Mouse (Mus musculus): ENCODE results near the gene Tlx1. TPM values are rescaled to one million over a fixed set of nuclear protein-coding genes. Genes with fewer than 3 reads are reported as not detected.
A peak's percentile ranks its signal among the peaks of the same experiment; 100 is the strongest.

The Tlx1 gene
- total RNA-seq, 1 experiment: 0.36 TPM

GRCm38 (mm10) chr19:45142531-45142930 lies 7.9 kb upstream of the Tlx1 start:
- Histone ChIP-seq H3K36me3 (ENCODE audit: control insufficient read depth, insufficient read depth, low read length, poor library complexity, severe bottlenecking) (no peaks in the 10 kb centered on the region), H3K9me3 (ENCODE audit: control insufficient read depth, insufficient read depth, low read depth, low read length) (no peaks in the 10 kb centered on the region), H3K4me1 (ENCODE audit: control insufficient read depth in 2 of 2, insufficient read depth in 2 of 2, low read length in 2 of 2, poor library complexity in 1 of 2) (peaks cover 3 to 8% of the 10 kb centered on the region in 2 experiments; a peak in 2 of 4 replicates), H3K27ac (ENCODE audit: insufficient read depth, low read depth, low read length, poor library complexity, severe bottlenecking) (no peak overlapping the region), H3K4me3 (ENCODE audit: insufficient read depth in 1 of 2, low read depth in 1 of 2, low read length in 2 of 2, poor library complexity in 1 of 2, severe bottlenecking in 1 of 2) (no peak overlapping the region), H3K9ac (ENCODE audit: insufficient read depth, low read depth, low read length, poor library complexity, severe bottlenecking) (no peak overlapping the region)
- in situ Hi-C loops (cut with MboI; ENCODE audit: low sequenced_read_pairs in 2 of 2, unreplicated experiment in 2 of 2): no loop called here
- TF ChIP-seq ZC3H11A (IDR thresholded peaks at IDR 0.05; ENCODE audit: borderline replicate concordance, low read depth, low read length): no peak
- TF ChIP-seq HCFC1 (IDR thresholded peaks at IDR 0.05; ENCODE audit: borderline replicate concordance, insufficient read depth, low read length): no peak
- TF ChIP-seq CHD2 (IDR thresholded peaks at IDR 0.05; ENCODE audit: low read depth, low read length): no peak
- no peak for TF ChIP-seq MAFK (IDR thresholded peaks at IDR 0.05; ENCODE audit: insufficient read depth, low read depth, low read length)
- no peak for TF ChIP-seq ZNF384 (IDR thresholded peaks at IDR 0.05; ENCODE audit: low read depth, low read length)
- no peak for DNase-seq (ENCODE audit: low read depth, low spot score)

- in situ Hi-C loops (cut with MboI; ENCODE audit: low sequenced_read_pairs in 2 of 2, unreplicated experiment in 2 of 2): no loop called here
- H3K9ac ChIP-seq (ENCODE audit: insufficient read depth, low read depth, low read length, poor library complexity, severe bottlenecking): peak overlapping the region; percentile 36
- H3K9me3 ChIP-seq (ENCODE audit: control insufficient read depth, insufficient read depth, low read depth, low read length): no peaks in the 10 kb centered on the region
Observed at GRCm38 (mm10) chr19:45143214-45143895, 7.1 kb upstream of the Tlx1 start.

GRCm38 (mm10) chr19:45147071-45147470 lies 3.4 kb upstream of the Tlx1 start:
- in situ Hi-C loops (cut with MboI; ENCODE audit: low sequenced_read_pairs in 2 of 2, unreplicated experiment in 2 of 2): no loop called here
- DNase-seq (ENCODE audit: low read depth, low spot score): no peak
- no peak for TF ChIP-seq MAFK (IDR thresholded peaks at IDR 0.05; ENCODE audit: insufficient read depth, low read depth, low read length)
- no peak for TF ChIP-seq CHD2 (IDR thresholded peaks at IDR 0.05; ENCODE audit: low read depth, low read length)
- TF ChIP-seq ZC3H11A (IDR thresholded peaks at IDR 0.05; ENCODE audit: borderline replicate concordance, low read depth, low read length): no peak
- TF ChIP-seq ZNF384 (IDR thresholded peaks at IDR 0.05; ENCODE audit: low read depth, low read length): no peak
- TF ChIP-seq HCFC1 (IDR thresholded peaks at IDR 0.05; ENCODE audit: borderline replicate concordance, insufficient read depth, low read length): no peak
- H3K4me1 ChIP-seq (ENCODE audit: control insufficient read depth in 2 of 2, insufficient read depth in 2 of 2, low read length in 2 of 2, poor library complexity in 1 of 2): peaks cover 0 to 8% of the 10 kb centered on the region in 2 experiments; a peak in 2 of 4 replicates
- H3K4me3 ChIP-seq (ENCODE audit: insufficient read depth in 1 of 2, low read depth in 1 of 2, low read length in 2 of 2, poor library complexity in 1 of 2, severe bottlenecking in 1 of 2): no peak overlapping the region
- H3K9me3 ChIP-seq (ENCODE audit: control insufficient read depth, insufficient read depth, low read depth, low read length): no peaks in the 10 kb centered on the region
- no peak overlapping the region for H3K9ac ChIP-seq (ENCODE audit: insufficient read depth, low read depth, low read length, poor library complexity, severe bottlenecking)
- no peak overlapping the region for H3K27ac ChIP-seq (ENCODE audit: insufficient read depth, low read depth, low read length, poor library complexity, severe bottlenecking)
- no peaks in the 10 kb centered on the region for H3K36me3 ChIP-seq (ENCODE audit: control insufficient read depth, insufficient read depth, low read length, poor library complexity, severe bottlenecking)

More at GRCm38 (mm10) chr19:45143214-45143895, 7.1 kb upstream of the Tlx1 start:
- Histone ChIP-seq H3K4me1 (ENCODE audit: control insufficient read depth in 2 of 2, insufficient read depth in 2 of 2, low read length in 2 of 2, poor library complexity in 1 of 2) (peaks cover 3 to 8% of the 10 kb centered on the region in 2 experiments; a peak in 2 of 4 replicates), H3K36me3 (ENCODE audit: control insufficient read depth, insufficient read depth, low read length, poor library complexity, severe bottlenecking) (no peaks in the 10 kb centered on the region), H3K4me3 (ENCODE audit: insufficient read depth in 1 of 2, low read depth in 1 of 2, low read length in 2 of 2, poor library complexity in 1 of 2, severe bottlenecking in 1 of 2) (peak overlapping the region; percentile 58 to 59), H3K27ac (ENCODE audit: insufficient read depth, low read depth, low read length, poor library complexity, severe bottlenecking) (no peak overlapping the region)
- DNase-seq (ENCODE audit: low read depth, low spot score): peak; percentile 75
- no peak for TF ChIP-seq ZC3H11A (IDR thresholded peaks at IDR 0.05; ENCODE audit: borderline replicate concordance, low read depth, low read length)
- no peak for TF ChIP-seq ZNF384 (IDR thresholded peaks at IDR 0.05; ENCODE audit: low read depth, low read length)
- no peak for TF ChIP-seq CHD2 (IDR thresholded peaks at IDR 0.05; ENCODE audit: low read depth, low read length)
- TF ChIP-seq HCFC1 (IDR thresholded peaks at IDR 0.05; ENCODE audit: borderline replicate concordance, insufficient read depth, low read length): no peak
- no peak for TF ChIP-seq MAFK (IDR thresholded peaks at IDR 0.05; ENCODE audit: insufficient read depth, low read depth, low read length)

- TF ChIP-seq ZC3H11A (IDR thresholded peaks at IDR 0.05; ENCODE audit: borderline replicate concordance, low read depth, low read length) (no peak), HCFC1 (IDR thresholded peaks at IDR 0.05; ENCODE audit: borderline replicate concordance, insufficient read depth, low read length) (no peak)
- in situ Hi-C loops (cut with MboI; ENCODE audit: low sequenced_read_pairs in 2 of 2, unreplicated experiment in 2 of 2): loop anchor here (5.0 to 25.0 kb wide), 4 partner anchors 81 to 1544 kb away; partner anchors contain the start of gene Nkx2-3 (in 1 of the 2)
- peaks cover 0 to 8% of the 10 kb centered on the region in 2 experiments; a peak in 1 of 4 replicates for H3K4me1 ChIP-seq (ENCODE audit: control insufficient read depth in 2 of 2, insufficient read depth in 2 of 2, low read length in 2 of 2, poor library complexity in 1 of 2)
- H3K4me3 ChIP-seq (ENCODE audit: insufficient read depth in 1 of 2, low read depth in 1 of 2, low read length in 2 of 2, poor library complexity in 1 of 2, severe bottlenecking in 1 of 2): peak overlapping the region in 1 of 2 experiments; percentile 62; a peak in 3 of 4 replicates
- no peaks in the 10 kb centered on the region for H3K9me3 ChIP-seq (ENCODE audit: control insufficient read depth, insufficient read depth, low read depth, low read length)
- H3K9ac ChIP-seq (ENCODE audit: insufficient read depth, low read depth, low read length, poor library complexity, severe bottlenecking): peak overlapping the region; percentile 62; the same call in 1 of the 2 replicates
- DNase-seq (ENCODE audit: low read depth, low spot score): no peak
- H3K27ac ChIP-seq (ENCODE audit: insufficient read depth, low read depth, low read length, poor library complexity, severe bottlenecking): no peak overlapping the region
- H3K36me3 ChIP-seq (ENCODE audit: control insufficient read depth, insufficient read depth, low read length, poor library complexity, severe bottlenecking): no peaks in the 10 kb centered on the region
Observed at GRCm38 (mm10) chr19:45151361-45152182, 1.1 kb downstream of the Tlx1 start.
